Mouse (Mus musculus): ENCODE measurements around the gene Fbxl22.

DNA sequence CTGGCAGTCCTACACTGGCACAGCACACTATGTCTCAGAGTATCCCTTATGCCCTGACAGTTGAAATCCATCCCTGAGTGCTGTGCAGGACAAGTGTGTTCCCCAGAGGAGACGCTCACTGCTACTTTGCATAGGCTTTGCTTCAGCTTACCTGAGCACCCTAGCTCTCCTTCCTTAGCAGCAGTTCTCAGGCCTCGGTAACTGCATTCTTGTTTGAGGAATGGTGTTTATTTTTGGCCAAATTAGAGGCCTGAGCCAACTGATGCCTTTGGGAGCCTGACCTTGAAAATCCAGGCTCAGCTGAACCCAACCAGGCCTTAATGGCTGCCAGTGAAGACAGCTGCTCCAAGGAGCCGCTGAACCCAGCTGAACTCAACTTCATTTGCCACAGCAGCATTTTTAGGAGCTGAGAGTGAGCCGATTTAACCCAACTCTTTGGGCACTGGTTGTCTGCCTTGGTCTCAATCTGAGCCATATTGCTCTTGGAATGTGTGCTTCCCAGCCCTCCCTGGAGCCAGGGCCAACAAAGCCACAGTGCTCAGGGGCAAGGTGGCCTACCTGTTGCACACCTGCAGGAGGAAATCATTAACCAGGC is 635 bp downstream of the Fbxl22 start:
- TF ChIP-seq CTCF (IDR thresholded peaks at IDR 0.05; ENCODE audit: borderline replicate concordance, control insufficient read depth, extremely low read depth, insufficient read depth, low read length, poor library complexity) (peak; percentile 79; the same call in 1 of the 2 replicates), POLR2A (IDR thresholded peaks at IDR 0.05; ENCODE audit: control insufficient read depth, extremely low read depth, insufficient read depth, low read length, poor library complexity) (no peak)
